Comparison of ENCODE assay signal across 1 mouse cellular context in genomic region chr11:85603546-85604322, GRCm38 (mm10).
TF ChIP-seq lines count a peak whose summit lies in the region.

No protein-coding gene starts in this region.

TF ChIP-seq in MEL, 35 proteins besides CTCF, POLR2A, EP300 and RAD21 (continued from another document):
- no peak for TF ChIP-seq MEF2A (IDR thresholded peaks at IDR 0.05; ENCODE audit: extremely low read depth, insufficient replicate concordance, low read depth, low read length, poor library complexity, severe bottlenecking)
- TF ChIP-seq MXI1 (IDR thresholded peaks at IDR 0.05; ENCODE audit: low read depth, low read length): peak; percentile 65
- no peak for TF ChIP-seq MAFK (IDR thresholded peaks at IDR 0.05; ENCODE audit: borderline replicate concordance, low read depth, low read length)
- no peak for TF ChIP-seq CHD1 (IDR thresholded peaks at IDR 0.05; ENCODE audit: low read depth, low read length)
- TF ChIP-seq BHLHE40 (IDR thresholded peaks at IDR 0.05; ENCODE audit: borderline replicate concordance, low read depth, low read length): no peak
- TF ChIP-seq ZMIZ1 (IDR thresholded peaks at IDR 0.05; ENCODE audit: low read depth, low read length): peak; percentile 14; the same call in 1 of the 2 replicates
- no peak for TF ChIP-seq GATA1 (IDR thresholded peaks at IDR 0.05; ENCODE audit: low read depth, low read length)
- no peak for TF ChIP-seq RCOR1 (IDR thresholded peaks at IDR 0.05; ENCODE audit: low read depth, low read length)
- TF ChIP-seq UBTF (IDR thresholded peaks at IDR 0.05; ENCODE audit: borderline replicate concordance, insufficient read depth, low read depth, low read length): no peak
- TF ChIP-seq NRF1 (IDR thresholded peaks at IDR 0.05; ENCODE audit: insufficient read depth, low read depth, low read length, poor library complexity, severe bottlenecking): no peak
- no peak for TF ChIP-seq SMC3 (IDR thresholded peaks at IDR 0.05; ENCODE audit: low read depth, low read length)
- TF ChIP-seq E2F4 (IDR thresholded peaks at IDR 0.05; ENCODE audit: borderline replicate concordance, low read depth, low read length): no peak
- TF ChIP-seq POLR2AphosphoS2 (IDR thresholded peaks at IDR 0.05; ENCODE audit: low read length): peak; percentile 67
- TF ChIP-seq TCF12 (IDR thresholded peaks at IDR 0.05; ENCODE audit: low read depth, low read length): no peak; the same call in 1 of the 2 replicates
- no peak for TF ChIP-seq ZNF384 (IDR thresholded peaks at IDR 0.05; ENCODE audit: low read depth, low read length)
- no peak for TF ChIP-seq TAL1 (IDR thresholded peaks at IDR 0.05; ENCODE audit: low read length)
- no peak for TF ChIP-seq MYB (IDR thresholded peaks at IDR 0.05; ENCODE audit: low read depth, low read length)
- TF ChIP-seq ETS1 (IDR thresholded peaks at IDR 0.05; ENCODE audit: low read depth, low read length): no peak
- peak; percentile 87 for TF ChIP-seq TBP (IDR thresholded peaks at IDR 0.05; ENCODE audit: low read depth, low read length)
- TF ChIP-seq KAT2A (conservative IDR thresholded peaks at IDR 0.05; ENCODE audit: low read depth, low read length): peak; percentile 70
- TF ChIP-seq JUND (IDR thresholded peaks at IDR 0.05; ENCODE audit: low read depth, low read length): no peak
- TF ChIP-seq HCFC1 (IDR thresholded peaks at IDR 0.05; ENCODE audit: low read depth, low read length): peak; percentile 93
